Mouse (Mus musculus): ENCODE measurements around the gene Vrk3. TPM values are rescaled to one million over a fixed set of nuclear protein-coding genes. Genes with fewer than 3 reads are reported as not detected.

Gene Vrk3
- polyA plus RNA-seq, 1 experiment from 2014 or later, result 45.3 TPM

GRCm38 (mm10) chr7:44808927-44809326 is 60.7 kb downstream of the Vrk3 start:
- Histone ChIP-seq H3K4me2 (ENCODE audit: low read length) (no peak overlapping the region), H3K4me1 (replicated peaks; ENCODE audit: insufficient read depth, low read length) (no peaks in the 10 kb centered on the region), H3K36me3 (ENCODE audit: insufficient read depth, low read length) (no peaks in the 10 kb centered on the region), H3K9ac (ENCODE audit: low read depth, low read length) (no peak overlapping the region), H3K27ac (no peak overlapping the region), H3K9me3 (replicated peaks; ENCODE audit: low read length) (no peaks in the 10 kb centered on the region), H3K4me3 (replicated peaks; ENCODE audit: low read depth, low read length) (no peak overlapping the region), H3K27me3 (ENCODE audit: insufficient read depth, low read length) (no peaks in the 10 kb centered on the region)
- ATAC-seq (replicated peaks; ENCODE audit: low FRiP score, low read depth) (no peak), DNase-seq (ENCODE audit: low spot score) (no peak)
- no peak for TF ChIP-seq CTCF (IDR thresholded peaks at IDR 0.05; ENCODE audit: low read depth)
- 87% methylated on average over 2 of the region's 2 CpGs for WGBS

DNA sequence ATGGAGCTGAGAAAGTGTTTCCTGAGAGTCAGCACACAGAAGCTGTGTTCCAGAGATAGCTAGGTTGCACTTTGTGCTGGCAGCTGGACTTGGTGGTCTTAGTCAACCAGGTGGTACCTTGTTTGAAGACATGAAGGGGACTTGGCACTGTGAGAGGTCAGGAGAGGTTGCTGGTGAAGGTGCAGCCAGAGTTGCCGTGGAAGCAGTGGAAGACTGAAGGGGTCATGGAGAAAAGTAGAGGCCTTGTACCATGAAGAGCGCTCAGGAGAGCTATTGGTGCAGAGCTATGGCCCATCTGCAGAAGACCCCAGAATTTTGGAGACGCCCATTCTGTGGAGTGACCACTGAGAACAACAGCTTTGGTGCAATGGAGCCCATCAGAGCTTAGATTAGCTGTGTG is 61.3 kb downstream of the Vrk3 start:
- Histone ChIP-seq H3K27ac (no peak overlapping the region), H3K9me3 (replicated peaks; ENCODE audit: low read length) (no peaks in the 10 kb centered on the region), H3K36me3 (ENCODE audit: insufficient read depth, low read length) (no peaks in the 10 kb centered on the region), H3K27me3 (ENCODE audit: insufficient read depth, low read length) (no peaks in the 10 kb centered on the region), H3K4me2 (ENCODE audit: low read length) (no peak overlapping the region), H3K4me1 (replicated peaks; ENCODE audit: insufficient read depth, low read length) (no peaks in the 10 kb centered on the region), H3K9ac (ENCODE audit: low read depth, low read length) (no peak overlapping the region), H3K4me3 (replicated peaks; ENCODE audit: low read depth, low read length) (no peak overlapping the region)
- ATAC-seq (replicated peaks; ENCODE audit: low FRiP score, low read depth) (no peak), DNase-seq (ENCODE audit: low spot score) (no peak)
- no peak for TF ChIP-seq CTCF (IDR thresholded peaks at IDR 0.05; ENCODE audit: low read depth)
- 89% methylated on average over 3 of the region's 3 CpGs for WGBS

- no peak for ATAC-seq (replicated peaks; ENCODE audit: low FRiP score, low read depth)
- H3K9me3 ChIP-seq (replicated peaks; ENCODE audit: low read length), result no peaks in the 10 kb centered on the region
- no peak overlapping the region for H3K4me3 ChIP-seq (replicated peaks; ENCODE audit: low read depth, low read length)
- H3K4me1 ChIP-seq (replicated peaks; ENCODE audit: insufficient read depth, low read length), result no peaks in the 10 kb centered on the region; the same call in 1 of the 2 replicates
- no peak overlapping the region for H3K9ac ChIP-seq (ENCODE audit: low read depth, low read length)
- H3K27me3 ChIP-seq (ENCODE audit: insufficient read depth, low read length), result no peaks in the 10 kb centered on the region
- no peak overlapping the region for H3K27ac ChIP-seq
- TF ChIP-seq CTCF (IDR thresholded peaks at IDR 0.05; ENCODE audit: low read depth), result no peak
- WGBS, result 80% methylated on average over 4 of the region's 4 CpGs
- H3K36me3 ChIP-seq (ENCODE audit: insufficient read depth, low read length), result no peaks in the 10 kb centered on the region
- no peak overlapping the region for H3K4me2 ChIP-seq (ENCODE audit: low read length)
- DNase-seq (ENCODE audit: low spot score), result no peak
These were observed 62.2 kb downstream of the Vrk3 start for GRCm38 (mm10) chr7:44810365-44810764.

DNA sequence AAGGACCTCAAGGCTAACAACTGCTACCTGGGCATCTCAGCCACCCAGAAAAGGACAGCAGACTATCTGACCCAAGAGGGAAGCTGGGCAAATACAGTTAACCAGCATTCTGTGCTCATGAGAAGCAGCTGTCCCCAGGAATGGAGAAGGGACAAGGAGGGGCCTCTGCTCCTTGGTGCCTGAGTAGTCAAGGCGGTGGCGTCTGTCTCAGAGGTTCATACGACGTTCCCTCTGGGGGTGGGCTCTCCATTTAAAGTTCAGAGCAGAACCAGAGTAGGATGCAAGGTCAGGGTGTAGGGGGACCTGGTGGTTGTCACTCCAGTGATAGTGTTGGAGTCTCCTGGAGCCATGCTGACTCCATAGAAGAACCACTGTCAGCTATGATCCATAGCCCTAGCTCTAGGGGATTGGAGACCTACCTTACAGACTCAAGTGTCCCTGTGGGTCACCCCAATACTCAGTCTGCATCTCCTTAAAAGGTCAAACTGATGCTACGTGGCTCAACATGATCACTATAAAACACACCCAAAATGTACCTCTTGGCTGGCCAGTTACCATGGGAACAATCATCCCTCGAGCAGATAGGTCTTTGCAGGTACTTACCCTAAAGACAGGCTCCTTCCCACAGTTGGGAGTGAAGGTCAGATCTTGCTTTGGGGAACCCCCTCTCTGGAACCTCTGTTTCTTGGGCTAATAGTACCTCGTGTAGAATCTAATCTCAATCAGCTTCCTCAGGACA is 62.8 kb downstream of the Vrk3 start:
- H3K27me3 ChIP-seq (ENCODE audit: insufficient read depth, low read length), result no peaks in the 10 kb centered on the region
- WGBS, result 86% methylated on average over 7 of the region's 7 CpGs
- DNase-seq (ENCODE audit: low spot score), result no peak
- H3K4me1 ChIP-seq (replicated peaks; ENCODE audit: insufficient read depth, low read length), result no peaks in the 10 kb centered on the region; the same call in 1 of the 2 replicates
- H3K4me3 ChIP-seq (replicated peaks; ENCODE audit: low read depth, low read length), result no peak overlapping the region
- no peak for ATAC-seq (replicated peaks; ENCODE audit: low FRiP score, low read depth)
- H3K9me3 ChIP-seq (replicated peaks; ENCODE audit: low read length), result no peaks in the 10 kb centered on the region
- H3K27ac ChIP-seq, result no peak overlapping the region
- H3K36me3 ChIP-seq (ENCODE audit: insufficient read depth, low read length), result no peaks in the 10 kb centered on the region
- TF ChIP-seq CTCF (IDR thresholded peaks at IDR 0.05; ENCODE audit: low read depth), result no peak
- H3K4me2 ChIP-seq (ENCODE audit: low read length), result no peak overlapping the region
- H3K9ac ChIP-seq (ENCODE audit: low read depth, low read length), result no peak overlapping the region

- no peak overlapping the region for H3K27ac ChIP-seq
- 85% methylated on average over 20 of the region's 20 CpGs for WGBS
- ATAC-seq (replicated peaks; ENCODE audit: low FRiP score, low read depth) (no peak), DNase-seq (ENCODE audit: low spot score) (no peak)
- H3K9me3 ChIP-seq (replicated peaks; ENCODE audit: low read length), result no peaks in the 10 kb centered on the region
- H3K27me3 ChIP-seq (ENCODE audit: insufficient read depth, low read length), result no peaks in the 10 kb centered on the region
- H3K4me1 ChIP-seq (replicated peaks; ENCODE audit: insufficient read depth, low read length), result peaks cover 7% of the 10 kb centered on the region
- no peak overlapping the region for H3K9ac ChIP-seq (ENCODE audit: low read depth, low read length)
- no peak overlapping the region for H3K4me2 ChIP-seq (ENCODE audit: low read length)
- no peak for TF ChIP-seq CTCF (IDR thresholded peaks at IDR 0.05; ENCODE audit: low read depth)
- H3K36me3 ChIP-seq (ENCODE audit: insufficient read depth, low read length), result no peaks in the 10 kb centered on the region
- no peak overlapping the region for H3K4me3 ChIP-seq (replicated peaks; ENCODE audit: low read depth, low read length)
These were observed 64.6 kb downstream of the Vrk3 start for GRCm38 (mm10) chr7:44812651-44813325.

DNA sequence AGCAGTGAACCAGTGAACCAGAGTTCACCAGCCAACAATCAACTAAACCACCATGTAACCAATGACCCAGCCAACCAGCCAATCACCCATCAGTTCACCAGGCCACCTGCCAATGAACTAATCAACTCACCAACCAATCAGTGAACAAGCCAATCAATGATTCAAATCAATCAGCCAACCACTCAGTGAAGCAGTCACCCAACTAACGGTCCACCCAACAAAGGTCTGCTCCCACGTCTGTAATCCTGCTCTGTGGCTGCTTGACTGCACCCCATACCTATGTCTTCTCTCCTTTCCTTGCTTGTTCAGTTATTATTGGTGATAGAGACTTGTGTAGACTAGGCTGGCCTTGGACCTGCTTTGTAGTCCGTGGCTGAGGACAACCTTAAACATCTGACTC is 65.8 kb downstream of the Vrk3 start:
- peaks cover 15% of the 10 kb centered on the region for H3K4me1 ChIP-seq (replicated peaks; ENCODE audit: insufficient read depth, low read length)
- H3K9ac ChIP-seq (ENCODE audit: low read depth, low read length), result no peak overlapping the region
- ATAC-seq (replicated peaks; ENCODE audit: low FRiP score, low read depth), result no peak
- no peaks in the 10 kb centered on the region for H3K9me3 ChIP-seq (replicated peaks; ENCODE audit: low read length)
- no peaks in the 10 kb centered on the region for H3K36me3 ChIP-seq (ENCODE audit: insufficient read depth, low read length)
- H3K4me3 ChIP-seq (replicated peaks; ENCODE audit: low read depth, low read length), result no peak overlapping the region
- DNase-seq (ENCODE audit: low spot score), result no peak
- no peak overlapping the region for H3K4me2 ChIP-seq (ENCODE audit: low read length)
- no peak for TF ChIP-seq CTCF (IDR thresholded peaks at IDR 0.05; ENCODE audit: low read depth)
- 93% methylated on average over 3 of the region's 3 CpGs for WGBS
- H3K27me3 ChIP-seq (ENCODE audit: insufficient read depth, low read length), result no peaks in the 10 kb centered on the region
- no peak overlapping the region for H3K27ac ChIP-seq
